Mouse (Mus musculus) thymus, postnatal 14 days (tissue): ENCODE results near the gene Ppm1f.
"Not testable (repeated sequence)": the region's sequence is repeated elsewhere in the genome, so short reads cannot be mapped to it uniquely, and the experiment has no call there.

Experiments
- DNase-seq: peaks from one replicate; pipeline ENCODE4 v3.0.0; 2021

Gene Ppm1f

GRCm38 (mm10) chr16:16896382-16897055, at the start of gene Ppm1f:
Gene Ppm1f (plus strand): TSS chr16:16896469.
- DNase-seq = peak; percentile 97

- no peak for DNase-seq
Observed at GRCm38 (mm10) chr16:16849196-16849595, 47.1 kb upstream of the Ppm1f start.

- DNase-seq = no peak
Observed at GRCm38 (mm10) chr16:16852411-16852810, 43.9 kb upstream of the Ppm1f start.

- peak; percentile 84 for DNase-seq
Observed at GRCm38 (mm10) chr16:16854836-16855235, 41.4 kb upstream of the Ppm1f start.

GRCm38 (mm10) chr16:16855541-16855940, 40.7 kb upstream of the Ppm1f start:
- DNase-seq = no peak

- not testable (repeated sequence) for DNase-seq
Observed at GRCm38 (mm10) chr16:16856054-16856453, 40.2 kb upstream of the Ppm1f start.

- DNase-seq = no peak
Observed at GRCm38 (mm10) chr16:16856731-16857476, 39.4 kb upstream of the Ppm1f start.

GRCm38 (mm10) chr16:16862288-16862687, 34.0 kb upstream of the Ppm1f start:
- no peak for DNase-seq

- peak; percentile 2 for DNase-seq
Observed at GRCm38 (mm10) chr16:16863978-16864377, 32.3 kb upstream of the Ppm1f start, which contains the start of gene Igll1. Gene Igll1 (minus strand): TSS chr16:16863985.

GRCm38 (mm10) chr16:16865217-16865616, 31.1 kb upstream of the Ppm1f start:
- no peak for DNase-seq

- DNase-seq = peak; percentile 47
Observed at GRCm38 (mm10) chr16:16865696-16866561, 30.3 kb upstream of the Ppm1f start.

GRCm38 (mm10) chr16:16870241-16870616, 26.0 kb upstream of the Ppm1f start:
- no peak for DNase-seq

GRCm38 (mm10) chr16:16870617-16871331, 25.5 kb upstream of the Ppm1f start, which contains the start of the genes Top3b and Vpreb1:
Gene Top3b (plus strand): TSS chr16:16870736.
Gene Vpreb1 (minus strand): TSS chr16:16870843.
- peak; percentile 91 for DNase-seq

- no peak for DNase-seq
Observed at GRCm38 (mm10) chr16:16879025-16879424, 17.2 kb upstream of the Ppm1f start.

- DNase-seq = no peak
Observed at GRCm38 (mm10) chr16:16888341-16888740, 7.9 kb upstream of the Ppm1f start.

- DNase-seq = no peak
Observed at GRCm38 (mm10) chr16:16892366-16892765, 3.9 kb upstream of the Ppm1f start.

- DNase-seq = no peak
Observed at GRCm38 (mm10) chr16:16896015-16896381, 271 bp upstream of the Ppm1f start.

GRCm38 (mm10) chr16:16897056-16897584, 851 bp downstream of the Ppm1f start:
- peak; percentile 16 for DNase-seq

- DNase-seq = no peak
Observed at GRCm38 (mm10) chr16:16902329-16902728, 6.1 kb downstream of the Ppm1f start.

GRCm38 (mm10) chr16:16903188-16903587, 6.9 kb downstream of the Ppm1f start:
- no peak for DNase-seq

GRCm38 (mm10) chr16:16907799-16908198, 11.5 kb downstream of the Ppm1f start:
- no peak for DNase-seq
